Mouse (Mus musculus) spleen, postnatal 0 days (tissue): ENCODE results near the gene Samd4. TPM values are rescaled to one million over a fixed set of nuclear protein-coding genes. Genes with fewer than 3 reads are reported as not detected.

Experiments used
- polyA plus RNA-seq: library from polyadenylated mRNA; unstranded; fragments of >200 nt; fragmentation: Nextera tagmentation; extraction: Ambion mirVana; gene quantifications from 2 replicates; pipeline ENCODE4 v1.2.1, GENCODE M21; 2015

Gene Samd4
- polyA plus RNA-seq = 2.2 and 2.4 TPM in 2 replicates

GRCm38 (mm10) chr14:46882431-46883067, at the start of gene Samd4:
Samd4 (plus strand) TSS chr14:46882854.

Other genes starting within 250 kb of the Samd4 start
- 125 and 145 TPM in 2 replicates for gene Cdkn3, start 122.3 kb upstream of the Samd4 start, polyA plus RNA-seq
- gene Cnih1, start 94.4 kb upstream of the Samd4 start, polyA plus RNA-seq = 93.9 and 97.4 TPM in 2 replicates
- 37.0 and 47.1 TPM in 2 replicates for gene Gmfb, start 60.6 kb upstream of the Samd4 start, polyA plus RNA-seq
- gene Cgrrf1, start 50.7 kb upstream of the Samd4 start, polyA plus RNA-seq = 20.6 and 21.8 TPM in 2 replicates